Mouse (Mus musculus) kidney, adult 8-10 months (tissue): ENCODE data around the gene Gpam.

ENCODE experiments used
- DNase-seq, 2 experiments: peaks; one replicate each; pipeline ENCODE4 v3.0.0; 2022

The Gpam gene

GRCm38 (mm10) chr19:55137884-55138283 is 10.8 kb upstream of the Gpam start:
- no peak for DNase-seq

GRCm38 (mm10) chr19:55136693-55137427 is 9.8 kb upstream of the Gpam start:
- DNase-seq = peak; percentile 62 to 70

- DNase-seq = peak; percentile 64 to 69
These were observed 8.9 kb upstream of the Gpam start for GRCm38 (mm10) chr19:55135918-55136317.

GRCm38 (mm10) chr19:55134521-55134920 is 7.5 kb upstream of the Gpam start:
- DNase-seq = no peak

- no peak for DNase-seq
These were observed 5.4 kb upstream of the Gpam start for GRCm38 (mm10) chr19:55132476-55132875.

- no peak for DNase-seq
These were observed 4.7 kb upstream of the Gpam start for GRCm38 (mm10) chr19:55131747-55132146.

- DNase-seq = no peak
These were observed 1.4 kb upstream of the Gpam start for GRCm38 (mm10) chr19:55128469-55128868.

GRCm38 (mm10) chr19:55125456-55125855 is 1.6 kb downstream of the Gpam start:
- no peak for DNase-seq

GRCm38 (mm10) chr19:55123001-55123536 is 4.0 kb downstream of the Gpam start:
- no peak for DNase-seq

GRCm38 (mm10) chr19:55122351-55122980 is 4.6 kb downstream of the Gpam start:
- DNase-seq = peak in 1 of 2 experiments; percentile 52

- no peak for DNase-seq
These were observed 5.2 kb downstream of the Gpam start for GRCm38 (mm10) chr19:55121836-55122235.

GRCm38 (mm10) chr19:55120518-55121244 is 6.4 kb downstream of the Gpam start:
- DNase-seq = no peak

- peak; percentile 93 to 95 for DNase-seq
These were observed 7.5 kb downstream of the Gpam start for GRCm38 (mm10) chr19:55119541-55119940.

GRCm38 (mm10) chr19:55117991-55118390 is 9.0 kb downstream of the Gpam start:
- DNase-seq = no peak

GRCm38 (mm10) chr19:55117059-55117815 is 9.8 kb downstream of the Gpam start:
- no peak for DNase-seq

GRCm38 (mm10) chr19:55115532-55115931 is 11.5 kb downstream of the Gpam start:
- DNase-seq = no peak

- DNase-seq = no peak
These were observed 12.1 kb downstream of the Gpam start for GRCm38 (mm10) chr19:55114825-55115395.

- DNase-seq = peak; percentile 55 to 65
These were observed 19.1 kb downstream of the Gpam start for GRCm38 (mm10) chr19:55107896-55108295.

GRCm38 (mm10) chr19:55105969-55106368 is 21.1 kb downstream of the Gpam start:
- DNase-seq = no peak

- peak; percentile 76 to 86 for DNase-seq
These were observed 23.8 kb downstream of the Gpam start for GRCm38 (mm10) chr19:55103081-55103830.

GRCm38 (mm10) chr19:55101659-55102058 is 25.4 kb downstream of the Gpam start:
- no peak for DNase-seq
